In genomic region chr3:34655311-34656075, GRCm38 (mm10) we compare ENCODE assay signal across 13 mouse cellular contexts. TPM values are rescaled to one million over a fixed set of nuclear protein-coding genes. Genes with fewer than 3 reads are reported as not detected.
A peak's percentile ranks its signal among the peaks of the same experiment; 100 is the strongest.
DNase-seq lines count a peak whose midpoint lies in the region; ATAC-seq and TF ChIP-seq lines count a peak whose summit lies in the region.
"Had no signal": no experiment of that assay in that cellular context is flagged by ENCODE, and none has a peak within 500 bp of the region (broad histone marks: within the 10 kb centered on the region; RNA-seq: fewer than 3 reads in every experiment).

No protein-coding gene starts in this region.

- DNase-seq in embryo, embryonic 9.5 days (ENCODE audit: extremely low spot score), result peak; percentile 29
- peak; percentile 32 for DNase-seq in hindbrain, embryonic 10.5 days (ENCODE audit: low spot score)
- DNase-seq in adipocyte (ENCODE audit: low spot score), result no peak
- no peak for DNase-seq in gastrocnemius, postnatal 25 days
- no peak for DNase-seq in cerebellum, postnatal 25 days
- DNase-seq: kidney, adult 18-20 months; liver, embryonic 13.5 days; thymus, postnatal 36 days had no signal

- ATAC-seq in midbrain, embryonic 16.5 days, result no peak
- ATAC-seq in heart, embryonic 11.5 days (replicated peaks; ENCODE audit: insufficient number of reproducible peaks, low FRiP score, low TSS enrichment), result no peak

- H3K9me3 ChIP-seq in E14TG2a.4 (ENCODE audit: low read length), result no peaks in the 10 kb centered on the region
- no peaks in the 10 kb centered on the region for H3K9me3 ChIP-seq in hindbrain, embryonic 10.5 days
- H3K9me3 ChIP-seq in midbrain, embryonic 16.5 days (replicated peaks; ENCODE audit: control insufficient read depth, low read length, poor library complexity, severe bottlenecking), result no peaks in the 10 kb centered on the region
- no peaks in the 10 kb centered on the region for H3K9me3 ChIP-seq in heart, embryonic 11.5 days (replicated peaks; ENCODE audit: control insufficient read depth, low read length)
- H3K9me3 ChIP-seq: liver, embryonic 13.5 days had no signal

- H3K4me1 ChIP-seq in E14TG2a.4 (replicated peaks; ENCODE audit: low read depth, low read length), result peaks cover 60% of the 10 kb centered on the region
- H3K4me1 ChIP-seq in hindbrain, embryonic 10.5 days (replicated peaks), result peaks cover 60% of the 10 kb centered on the region
- peaks cover 3% of the 10 kb centered on the region; the same call in 1 of the 2 replicates for H3K4me1 ChIP-seq in midbrain, embryonic 16.5 days (ENCODE audit: control insufficient read depth, insufficient read depth, low read length)
- peaks cover 7% of the 10 kb centered on the region; the same call in 1 of the 2 replicates for H3K4me1 ChIP-seq in heart, embryonic 11.5 days (ENCODE audit: control insufficient read depth, insufficient read depth, low read length)
- H3K4me1 ChIP-seq: liver, embryonic 13.5 days had no signal

- no peaks in the 10 kb centered on the region for H3K27me3 ChIP-seq in E14TG2a.4 (ENCODE audit: insufficient read depth, low read length)
- peaks cover 53% of the 10 kb centered on the region for H3K27me3 ChIP-seq in hindbrain, embryonic 10.5 days (ENCODE audit: insufficient read depth, poor library complexity, severe bottlenecking)
- H3K27me3 ChIP-seq in midbrain, embryonic 16.5 days (ENCODE audit: control insufficient read depth, insufficient read depth, low read depth, low read length), result peaks cover 14% of the 10 kb centered on the region
- peaks cover 87% of the 10 kb centered on the region for H3K27me3 ChIP-seq in heart, embryonic 11.5 days (ENCODE audit: control insufficient read depth, insufficient read depth, low read length)

- H3K4me3 ChIP-seq in E14TG2a.4 (replicated peaks; ENCODE audit: low read length), result peak overlapping the region; percentile 98
- H3K4me3 ChIP-seq in hindbrain, embryonic 10.5 days, result peak overlapping the region; percentile 68
- H3K4me3 ChIP-seq in midbrain, embryonic 16.5 days (ENCODE audit: low read depth, low read length), result peak overlapping the region; percentile 41
- H3K4me3 ChIP-seq in heart, embryonic 11.5 days (ENCODE audit: low read depth, low read length), result no peak overlapping the region
- H3K4me3 ChIP-seq: liver, embryonic 13.5 days had no signal

- H3K9ac ChIP-seq in midbrain, embryonic 16.5 days (ENCODE audit: low read depth, low read length), result peak overlapping the region; percentile 59
- no peak overlapping the region for H3K9ac ChIP-seq in heart, embryonic 11.5 days (ENCODE audit: low read depth, low read length)
- H3K9ac ChIP-seq: liver, embryonic 13.5 days had no signal

- no peak for TF ChIP-seq CTCF in E14TG2a.4 (conservative IDR thresholded peaks at IDR 0.05; ENCODE audit: low read length)

- peak overlapping the region; percentile 57 for H3K4me2 ChIP-seq in midbrain, embryonic 16.5 days (ENCODE audit: low read length)
- H3K4me2 ChIP-seq in heart, embryonic 11.5 days, result no peak overlapping the region
- H3K4me2 ChIP-seq: liver, embryonic 13.5 days had no signal

- 6% methylated on average over 11 of the region's 11 CpGs for WGBS in hindbrain, embryonic 10.5 days
- WGBS in midbrain, embryonic 16.5 days, result 17% methylated on average over 11 of the region's 11 CpGs
- 13% methylated on average over 11 of the region's 11 CpGs for WGBS in heart, embryonic 11.5 days (ENCODE audit: insufficient replicate concordance)

- H3K36me3 ChIP-seq in E14TG2a.4 (ENCODE audit: insufficient read depth, low read length), result peaks cover 90% of the 10 kb centered on the region
- H3K36me3 ChIP-seq in hindbrain, embryonic 10.5 days, result peaks cover 25% of the 10 kb centered on the region
- no peaks in the 10 kb centered on the region for H3K36me3 ChIP-seq in midbrain, embryonic 16.5 days (ENCODE audit: control insufficient read depth, insufficient read depth, low read length)
- no peaks in the 10 kb centered on the region for H3K36me3 ChIP-seq in heart, embryonic 11.5 days (ENCODE audit: control insufficient read depth, insufficient read depth, low read length)
- H3K36me3 ChIP-seq: liver, embryonic 13.5 days had no signal

- H3K27ac ChIP-seq in hindbrain, embryonic 10.5 days, result peak overlapping the region; percentile 93
- H3K27ac ChIP-seq in midbrain, embryonic 16.5 days (ENCODE audit: low read length), result peak overlapping the region; percentile 80
- H3K27ac ChIP-seq in heart, embryonic 11.5 days (ENCODE audit: low read depth, low read length), result no peak overlapping the region
- H3K27ac ChIP-seq: liver, embryonic 13.5 days had no signal

RNA-seq across cellular contexts. Expression of gene Sox2, which starts 5.3 kb away (rescaled TPM):
- 23.4 and 24.2 TPM in 2 replicates for polyA plus RNA-seq in hindbrain, embryonic 10.5 days (2016; fragmentation: Nextera tagmentation; extraction: Ambion mirVana)
- polyA plus RNA-seq in midbrain, embryonic 16.5 days (2015; fragmentation: Nextera tagmentation; extraction: Ambion mirVana), result 14.3 and 22.2 TPM in 2 replicates
- 0.14 and 0.31 TPM in 2 replicates for polyA plus RNA-seq in heart, embryonic 11.5 days (2014; fragmentation: Nextera tagmentation; extraction: Ambion mirVana)
- not detected for total RNA-seq in gastrocnemius, postnatal 25 days (2021)
- total RNA-seq: megakaryocyte progenitor cell, adult 5-6 weeks had no signal
- polyA plus RNA-seq: liver, embryonic 13.5 days; spleen, adult 2 months had no signal

Comparison
In these comparisons a context has a peak if more than half of its experiments do, and no peak if none do; other contexts are left out.
1. DNase-seq: peak in embryo, embryonic 9.5 days (single experiment) and hindbrain, embryonic 10.5 days (single experiment); none in adipocyte (single experiment), gastrocnemius, postnatal 25 days (single experiment) and cerebellum, postnatal 25 days (0 of 2).
2. RNA of gene Sox2, which starts 5.3 kb away (polyA plus RNA-seq): 23.4 to 24.2 TPM in hindbrain, embryonic 10.5 days and 14.3 to 22.2 TPM in midbrain, embryonic 16.5 days; 0.14 to 0.31 TPM in heart, embryonic 11.5 days; every median in the first group is over 10 times any median in the second.